Mouse (Mus musculus) natural killer cell, adult 2 months (primary cell): ENCODE data around the gene Gm7879.

Experiments used
- DNase-seq, 2 experiments: peaks; one replicate each; pipeline ENCODE4 v3.0.0; 2022; ENCODE audit warnings: low spot score in 2 of 2

The Gm7879 gene

GRCm38 (mm10) chr5:43948111-43948743, 35.3 kb downstream of the Gm7879 start:
- DNase-seq: peak; percentile 46 to 84

GRCm38 (mm10) chr5:43948748-43949275, 35.9 kb downstream of the Gm7879 start:
- peak; percentile 1 to 41 for DNase-seq

- no peak for DNase-seq
Observed at GRCm38 (mm10) chr5:43953241-43953640, 40.3 kb downstream of the Gm7879 start.

GRCm38 (mm10) chr5:43959884-43960440, 47.0 kb downstream of the Gm7879 start:
- no peak for DNase-seq

- DNase-seq: no peak
Observed at GRCm38 (mm10) chr5:43961056-43961455, 48.1 kb downstream of the Gm7879 start.
